Mouse (Mus musculus): Measurements from ENCODE around the gene Fxyd2.

The Fxyd2 gene

DNA sequence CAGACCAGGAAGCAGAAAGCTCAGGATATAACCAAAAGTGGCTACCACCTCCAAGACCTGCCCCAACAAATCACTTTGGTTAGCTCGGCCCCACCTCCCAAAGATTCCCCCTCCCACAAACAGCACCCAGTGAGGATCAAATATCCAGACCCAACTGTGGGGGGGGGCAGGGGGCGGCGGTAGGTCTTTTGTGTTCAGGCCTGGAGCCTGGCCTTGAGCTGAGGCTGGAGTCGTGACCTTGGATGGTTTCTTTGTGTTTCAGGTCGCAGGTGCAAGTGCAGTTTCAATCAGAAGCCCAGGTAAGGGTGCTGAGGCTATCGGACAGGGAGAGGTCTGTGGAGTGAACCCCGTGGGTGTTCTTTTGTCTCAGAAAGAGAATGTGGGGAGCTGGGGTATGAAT lies 8.2 kb upstream of the Fxyd2 start:
- ATAC-seq (ENCODE audit: low TSS enrichment): no peak

DNA sequence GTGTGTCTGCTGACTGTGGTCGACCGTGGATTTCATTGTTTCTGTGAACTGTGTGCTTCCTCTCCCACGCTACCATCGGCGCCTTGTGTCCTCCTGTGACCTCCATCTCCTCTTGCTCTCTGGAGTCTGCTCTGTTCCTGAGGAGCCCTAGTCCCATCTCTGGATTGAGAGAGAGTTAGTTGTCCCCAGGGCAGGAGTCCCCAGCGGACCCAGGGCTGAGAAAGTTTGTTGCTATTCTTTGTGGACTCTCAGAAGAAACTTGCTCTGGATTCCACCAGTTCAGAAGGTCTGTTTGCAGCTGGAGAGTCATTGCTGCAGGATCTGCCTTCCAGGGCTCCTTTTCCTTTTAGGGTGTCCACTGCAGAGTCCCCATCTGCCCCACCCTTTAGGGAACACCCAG lies 4.3 kb upstream of the Fxyd2 start:
- no peak for ATAC-seq (ENCODE audit: low TSS enrichment)

DNA sequence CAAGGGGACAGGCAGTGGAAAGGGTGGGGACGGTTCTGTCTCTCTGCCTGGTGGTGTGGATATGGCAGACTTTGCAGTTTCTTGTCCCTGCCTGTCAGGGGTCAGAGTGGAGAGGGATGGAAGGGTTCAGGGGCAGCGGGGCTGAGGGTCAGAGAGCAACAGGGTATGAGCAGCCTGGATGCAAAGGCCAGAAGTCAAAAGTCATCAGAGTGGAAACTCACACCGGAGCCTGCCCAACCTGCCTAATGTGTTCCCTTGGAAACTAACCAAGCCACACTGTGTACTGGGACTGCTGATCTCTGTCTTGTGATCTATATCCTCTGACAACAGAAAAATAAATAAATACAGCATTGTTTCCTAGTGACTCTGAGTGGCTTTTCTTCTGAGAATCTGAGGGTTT lies 3.7 kb upstream of the Fxyd2 start:
- no peak for ATAC-seq (ENCODE audit: low TSS enrichment)

DNA sequence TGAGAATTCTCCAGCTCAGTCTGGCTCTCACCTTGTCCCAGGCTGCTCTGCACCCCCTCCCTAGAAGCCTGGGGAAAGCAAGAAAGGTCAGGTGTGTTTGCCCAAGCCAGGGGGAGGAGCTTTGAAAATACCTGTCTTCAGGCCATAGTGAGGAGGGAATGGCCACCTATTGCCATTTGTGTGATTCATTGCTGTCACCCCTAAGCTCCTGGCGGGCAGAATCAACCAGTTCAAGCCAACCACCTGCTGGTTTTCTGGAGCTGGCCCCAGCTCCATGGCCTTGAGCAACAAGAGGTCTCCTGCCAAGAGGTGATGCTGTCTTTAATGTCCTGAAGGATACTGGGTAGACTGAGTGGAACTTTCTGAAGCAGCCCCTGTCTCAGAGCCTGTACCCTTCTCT lies 1.1 kb upstream of the Fxyd2 start:
- no peak for ATAC-seq (ENCODE audit: low TSS enrichment)

DNA sequence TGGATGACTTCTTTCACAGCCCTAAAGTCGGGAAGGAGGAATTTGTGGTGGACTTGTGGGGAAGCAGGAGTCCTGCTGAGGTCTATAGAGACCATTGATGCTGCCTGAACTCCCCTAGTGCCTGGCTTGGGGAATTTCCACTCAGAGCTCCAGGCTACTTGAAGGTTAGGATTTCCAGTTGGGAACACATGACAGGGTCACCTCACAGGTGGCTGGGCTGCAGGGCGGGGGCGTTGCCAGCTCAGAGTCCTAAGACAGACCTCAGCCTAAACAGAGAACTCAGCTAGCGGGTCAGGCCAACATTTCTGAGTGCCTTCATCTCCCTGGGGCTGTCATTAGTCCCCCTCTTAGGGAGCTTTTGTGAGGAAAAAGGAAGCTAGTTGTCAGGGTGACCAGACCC lies 2.4 kb downstream of the Fxyd2 start:
- no peak for ATAC-seq (ENCODE audit: low TSS enrichment)

DNA sequence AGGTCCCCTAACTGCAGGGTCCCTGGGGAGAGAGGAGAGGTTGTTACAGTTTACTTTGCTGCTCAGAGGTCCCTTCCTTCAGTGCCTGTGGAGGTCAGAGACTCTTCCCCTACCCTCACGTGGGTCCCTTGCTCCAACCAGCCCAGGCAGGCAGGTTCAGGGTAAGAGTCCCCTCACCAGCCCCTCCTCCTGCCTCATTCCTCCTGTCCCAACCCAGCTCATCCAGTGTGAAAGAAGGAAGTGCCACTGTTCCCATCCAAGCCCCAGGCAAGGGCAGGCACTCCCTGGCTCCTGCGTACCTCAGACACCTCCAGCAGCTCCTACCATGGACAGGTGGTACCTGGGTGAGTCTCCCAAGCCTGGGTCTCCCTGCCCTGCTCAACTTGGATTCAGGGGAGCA lies 3.5 kb downstream of the Fxyd2 start:
- ATAC-seq (ENCODE audit: low TSS enrichment): no peak

DNA sequence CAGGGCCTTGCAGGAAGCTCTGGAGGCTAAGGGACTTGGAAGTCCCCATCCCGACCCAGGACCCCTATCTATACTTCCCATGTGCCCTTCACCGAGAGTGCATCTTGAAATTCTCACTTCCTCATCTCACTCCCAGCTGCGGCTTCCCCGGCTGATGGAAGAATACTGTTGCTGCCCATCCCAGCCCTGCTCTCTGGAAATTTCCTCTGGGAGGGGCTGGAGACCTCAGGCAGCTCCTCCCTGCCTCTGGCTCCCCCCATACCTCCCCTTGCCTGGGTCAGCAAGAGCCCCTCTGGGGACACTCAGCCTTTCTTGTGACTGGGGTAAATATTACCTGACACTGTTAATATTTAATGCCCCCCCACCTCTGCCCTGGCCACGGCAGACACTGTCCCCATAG lies 6.2 kb downstream of the Fxyd2 start:
- ATAC-seq (ENCODE audit: low TSS enrichment): no peak

DNA sequence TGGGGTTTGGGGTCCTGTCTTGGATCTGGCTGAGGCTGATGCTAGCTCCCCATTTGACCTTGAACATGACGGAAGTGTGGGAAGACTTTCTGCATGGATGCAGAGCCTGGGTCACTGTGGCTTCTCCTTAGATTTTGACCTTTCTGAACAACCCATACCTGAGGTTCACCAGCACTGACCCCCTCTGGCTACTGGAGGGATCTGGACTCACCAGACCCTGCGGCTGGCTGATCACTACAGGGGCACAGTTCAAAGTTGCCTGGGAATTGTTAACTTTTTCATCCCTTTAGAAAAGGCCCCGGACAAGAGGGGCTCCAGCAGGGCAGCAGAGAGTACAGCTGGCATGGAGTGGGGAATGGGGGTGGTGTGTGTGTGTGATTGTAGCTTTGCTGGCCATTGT lies 7.3 kb downstream of the Fxyd2 start:
- no peak for ATAC-seq (ENCODE audit: low TSS enrichment)

DNA sequence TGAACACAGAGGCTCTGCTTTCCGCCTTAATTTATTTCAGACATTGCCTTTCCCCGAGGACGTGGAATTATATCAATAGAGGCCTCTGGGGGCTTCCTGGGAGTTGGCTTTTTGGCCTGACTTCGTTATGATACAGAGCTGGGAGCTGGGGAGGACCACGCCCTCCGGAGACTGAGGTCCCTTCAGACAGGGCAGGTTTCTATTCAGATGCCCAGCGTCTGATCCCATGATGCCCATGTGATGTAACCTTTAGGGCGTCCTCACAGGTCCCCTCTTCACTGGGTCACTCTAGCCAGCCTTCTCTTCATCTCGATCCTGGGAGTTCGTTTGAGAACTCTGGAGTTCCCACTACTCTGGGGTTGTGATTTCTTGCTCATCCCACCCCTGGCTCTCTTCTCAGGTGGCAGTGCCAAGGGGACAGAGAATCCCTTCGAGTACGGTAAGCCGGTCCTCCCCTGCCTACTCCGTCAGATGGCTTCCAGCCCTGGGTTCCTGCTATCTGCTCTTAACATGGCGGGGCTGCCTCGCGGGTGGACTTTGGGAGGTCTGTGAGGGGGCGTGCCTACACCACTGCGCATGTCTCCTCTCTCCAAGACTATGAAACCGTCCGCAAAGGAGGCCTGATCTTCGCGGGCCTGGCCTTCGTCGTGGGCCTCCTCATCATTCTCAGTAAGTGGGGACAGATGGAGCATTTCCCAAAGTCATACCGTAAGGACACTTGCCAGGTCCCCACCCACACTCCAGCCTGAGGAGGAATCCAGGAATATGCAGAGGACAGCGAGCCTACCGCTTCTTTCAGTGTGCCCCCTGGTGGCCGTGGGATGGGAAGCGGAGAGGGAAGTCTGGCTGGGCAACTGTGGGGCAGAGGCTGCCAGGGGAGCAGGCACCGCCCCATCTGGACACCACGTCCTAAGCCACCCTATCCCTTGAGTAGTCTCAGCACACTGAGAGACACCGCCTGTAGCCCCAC lies 8.5 kb downstream of the Fxyd2 start:
- peak; percentile 88 for ATAC-seq (ENCODE audit: low TSS enrichment)

DNA sequence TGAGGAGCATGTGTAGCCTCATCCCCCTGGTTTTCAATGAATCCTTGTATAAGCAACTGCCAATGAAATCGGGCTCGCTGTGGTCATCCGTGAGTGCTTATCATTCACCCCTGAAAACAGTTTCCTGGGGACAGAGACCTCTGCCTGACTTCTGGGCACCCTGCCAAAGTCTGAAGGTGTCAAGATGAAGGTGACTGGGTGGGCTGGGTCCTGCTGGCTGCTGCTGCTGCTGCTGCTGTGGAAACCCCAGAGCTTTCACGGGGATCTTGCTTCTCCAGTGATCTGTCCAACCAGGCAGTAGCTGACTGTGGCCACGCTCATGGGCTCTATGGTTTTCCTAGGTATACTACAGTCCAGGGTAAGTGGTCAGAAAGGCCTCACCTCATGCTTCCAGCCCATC lies 10.7 kb downstream of the Fxyd2 start:
- ATAC-seq (ENCODE audit: low TSS enrichment): no peak

DNA sequence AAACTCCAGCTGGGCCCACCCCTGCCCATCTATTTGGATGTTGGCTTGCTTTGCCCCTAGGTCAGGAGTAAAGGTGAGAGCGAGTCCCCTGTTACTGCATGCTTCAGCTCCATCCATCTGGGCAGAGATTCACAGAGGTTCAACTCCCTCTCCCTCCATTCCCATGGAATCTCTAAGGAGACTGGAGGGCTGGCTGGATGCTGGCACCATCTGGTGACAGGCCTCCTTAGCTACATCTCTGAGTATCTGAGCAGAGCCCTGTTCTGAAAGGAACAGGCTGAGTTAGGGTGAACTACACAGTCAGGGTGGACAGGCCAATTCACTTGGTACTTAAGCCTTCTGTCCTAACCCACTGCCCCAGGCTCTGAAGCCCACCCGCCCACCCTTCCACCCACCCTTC lies 11.1 kb downstream of the Fxyd2 start:
- ATAC-seq (ENCODE audit: low TSS enrichment): no peak

DNA sequence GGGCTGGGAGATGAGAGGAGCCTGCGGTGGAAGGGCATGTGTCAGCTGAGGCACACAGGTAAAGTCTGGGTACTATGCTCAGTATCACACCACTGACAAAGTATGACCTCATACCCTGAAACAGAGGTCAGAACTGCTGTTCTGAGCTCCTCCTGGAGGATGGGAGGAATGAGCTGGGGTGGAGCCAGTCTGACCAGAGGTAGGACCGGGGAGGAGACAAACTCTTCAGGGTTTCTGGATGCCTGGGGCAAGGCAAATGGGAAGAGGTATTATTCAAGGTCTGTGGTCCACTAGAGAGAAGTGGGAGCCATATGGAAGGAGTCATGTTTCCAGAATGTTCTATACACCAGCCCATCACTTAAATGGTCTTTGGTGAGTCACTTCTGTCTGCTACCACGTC lies 11.6 kb downstream of the Fxyd2 start:
- ATAC-seq (ENCODE audit: low TSS enrichment): no peak

DNA sequence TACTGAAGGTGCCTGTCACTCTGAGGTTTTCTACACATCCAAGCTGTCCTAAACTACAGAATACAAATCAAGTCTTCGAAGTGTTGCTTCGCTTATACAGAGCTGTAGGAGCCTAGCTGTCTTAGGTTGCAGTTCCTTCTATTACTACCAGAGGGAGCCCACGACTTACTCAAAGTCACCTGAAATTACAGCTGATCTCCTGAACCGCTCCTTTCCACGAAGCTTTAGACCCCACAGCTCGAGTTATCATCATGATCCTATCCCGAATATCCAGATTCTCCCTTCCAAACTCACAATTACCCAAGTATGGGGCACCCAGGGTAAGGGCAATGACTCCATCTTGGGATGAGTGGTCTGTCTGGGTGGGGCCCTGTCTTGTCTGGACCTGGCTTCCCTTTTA lies 12.3 kb downstream of the Fxyd2 start:
- peak; percentile 32 for ATAC-seq (ENCODE audit: low TSS enrichment)

DNA sequence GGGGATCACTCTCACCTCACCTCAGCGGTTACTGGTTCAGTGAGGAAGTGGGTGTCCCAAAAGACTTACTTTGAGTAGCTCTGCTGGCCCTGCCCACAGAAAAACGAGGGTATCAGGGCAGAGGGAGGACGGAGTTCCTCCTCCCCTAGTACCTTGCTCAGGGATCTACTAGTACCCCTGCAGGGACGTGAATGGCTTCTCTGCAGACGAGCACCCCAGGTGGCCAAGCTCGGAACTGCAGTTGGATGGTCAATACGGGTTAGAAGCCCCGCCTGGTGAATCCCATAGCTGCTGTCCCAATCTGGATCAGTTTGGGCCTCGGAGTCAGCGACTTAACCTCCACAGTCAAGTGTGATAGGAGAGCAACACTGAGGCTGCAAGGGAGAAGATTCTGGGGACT lies 12.8 kb downstream of the Fxyd2 start:
- no peak; the same call in 1 of the 2 replicates for ATAC-seq (ENCODE audit: low TSS enrichment)

DNA sequence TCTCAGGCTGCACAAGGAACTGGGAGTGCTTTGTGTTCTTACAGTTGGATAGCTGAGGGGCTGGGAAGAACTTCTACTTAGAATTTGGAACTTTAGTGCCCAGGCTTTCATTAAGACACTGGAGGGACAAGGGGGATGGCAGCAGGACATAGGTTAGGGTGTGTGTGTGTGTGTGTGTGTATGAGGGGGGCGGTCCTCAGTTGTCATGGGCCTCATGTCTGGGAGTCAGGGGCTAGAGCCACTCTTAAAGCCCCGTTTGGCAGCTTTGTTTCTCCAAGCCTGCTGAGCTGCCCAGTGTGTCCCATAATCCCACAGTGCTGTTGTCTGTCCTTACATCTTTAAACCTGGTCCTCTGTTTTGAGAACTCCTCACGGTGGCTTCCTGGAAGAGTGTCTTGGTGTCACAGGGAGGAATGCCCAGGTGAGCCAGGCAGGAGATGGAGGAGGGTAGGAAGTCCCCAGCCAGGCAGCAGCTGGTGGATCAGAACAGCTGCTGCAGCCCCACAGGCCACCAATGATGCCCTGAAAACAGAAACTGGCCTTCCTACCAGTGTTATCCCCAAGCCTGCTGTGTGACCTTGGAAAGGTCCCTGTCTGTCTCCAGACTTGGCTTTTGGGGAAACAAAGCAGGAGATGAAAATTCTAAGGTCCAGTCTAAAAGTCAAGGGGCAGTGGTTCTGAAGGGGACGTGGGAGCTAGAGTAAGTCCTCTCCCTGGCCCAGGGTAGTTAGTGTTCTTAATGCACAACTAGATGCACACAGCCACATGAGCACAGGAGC lies 13.4 kb downstream of the Fxyd2 start:
- ATAC-seq (ENCODE audit: low TSS enrichment): no peak

DNA sequence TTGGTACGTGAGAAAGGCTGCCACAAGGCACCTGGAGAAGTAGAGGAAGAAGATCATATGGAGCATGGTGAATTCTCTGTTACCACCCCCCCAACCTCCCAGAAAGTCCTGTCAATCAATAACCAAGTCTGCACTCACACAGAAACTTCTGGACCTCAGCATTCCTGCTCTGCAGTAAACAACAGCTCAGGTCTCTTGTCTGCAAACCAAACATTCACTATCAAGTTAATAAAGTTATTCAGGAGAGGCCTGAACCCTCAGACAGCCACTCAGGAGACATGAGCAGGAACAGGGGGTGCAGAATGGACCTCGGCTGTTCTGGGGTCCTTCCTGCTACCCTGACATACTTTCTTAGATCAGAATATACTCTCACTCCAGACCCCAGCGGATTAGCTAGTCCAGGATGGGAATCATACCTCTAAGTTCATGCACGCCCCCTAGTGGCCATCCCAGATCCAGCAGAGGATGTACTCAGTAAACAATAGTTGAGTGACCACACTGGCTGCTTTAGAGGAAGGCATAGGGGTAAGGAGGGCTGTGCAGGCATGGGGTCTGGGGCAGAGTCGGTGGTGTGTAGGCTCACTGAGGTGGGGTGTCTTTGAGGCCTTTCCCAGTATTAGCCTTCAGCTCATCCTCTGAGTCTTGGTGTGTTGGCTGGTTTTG lies 14.1 kb downstream of the Fxyd2 start:
- no peak for ATAC-seq (ENCODE audit: low TSS enrichment)

DNA sequence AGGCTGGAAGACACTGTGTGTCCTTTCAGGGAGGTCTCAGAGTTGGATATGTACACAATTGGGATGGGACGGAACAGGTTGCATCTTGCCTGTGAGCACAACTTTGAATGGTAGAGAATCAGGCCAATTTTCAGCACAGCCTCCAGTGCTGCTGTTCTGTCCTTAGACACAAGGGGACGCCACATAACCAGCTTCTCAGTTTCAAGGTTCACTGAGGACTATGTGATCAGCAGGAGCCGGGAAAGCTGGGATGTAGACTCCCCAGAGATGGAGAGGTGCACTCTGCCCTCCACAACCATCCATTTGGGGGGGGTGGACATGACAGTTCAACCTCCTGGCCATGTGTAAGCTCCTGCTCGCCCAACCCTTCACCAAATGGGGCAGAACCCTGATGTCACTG lies 16.4 kb downstream of the Fxyd2 start:
- peak; percentile 48 for ATAC-seq (ENCODE audit: low TSS enrichment)

DNA sequence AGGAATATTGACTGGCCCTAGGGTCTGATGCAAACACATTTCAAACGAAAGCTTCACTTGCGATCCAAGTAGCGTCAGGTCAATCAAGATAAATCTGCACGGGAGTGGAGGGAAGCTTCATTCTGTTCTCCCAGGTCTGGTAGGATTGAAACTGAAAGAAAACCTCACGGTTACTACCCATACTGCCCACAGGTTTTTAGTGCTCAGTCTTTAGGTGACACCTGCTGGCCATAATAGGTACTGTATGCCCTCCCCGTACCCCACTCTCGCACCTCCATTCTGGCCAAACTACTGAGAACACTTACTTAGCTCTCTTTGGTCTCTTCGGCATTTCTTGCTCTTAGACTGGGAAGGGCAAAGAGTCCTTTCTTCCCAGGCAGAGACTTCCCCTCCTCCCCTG lies 17.8 kb downstream of the Fxyd2 start:
- ATAC-seq (ENCODE audit: low TSS enrichment): peak; percentile 69

DNA sequence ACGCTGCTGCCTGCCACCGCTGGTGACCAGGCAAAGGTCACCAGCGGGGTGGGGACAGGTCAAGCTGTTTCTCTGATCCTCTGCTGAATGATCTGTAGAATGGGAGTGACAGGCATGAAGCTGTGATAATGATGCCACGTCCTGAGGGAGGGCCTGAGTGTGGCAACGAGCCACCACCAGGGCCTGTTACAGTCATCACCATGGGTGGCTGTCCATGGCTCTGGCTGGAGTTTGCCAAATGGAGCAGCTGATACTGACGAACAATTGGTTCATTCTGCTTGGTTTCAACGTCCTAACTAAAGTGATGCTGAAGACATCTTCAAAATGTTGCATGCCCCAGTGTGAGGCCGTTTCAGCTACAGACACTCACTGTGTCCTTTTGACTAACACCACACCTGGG lies 18.8 kb downstream of the Fxyd2 start:
- no peak for ATAC-seq (ENCODE audit: low TSS enrichment)

DNA sequence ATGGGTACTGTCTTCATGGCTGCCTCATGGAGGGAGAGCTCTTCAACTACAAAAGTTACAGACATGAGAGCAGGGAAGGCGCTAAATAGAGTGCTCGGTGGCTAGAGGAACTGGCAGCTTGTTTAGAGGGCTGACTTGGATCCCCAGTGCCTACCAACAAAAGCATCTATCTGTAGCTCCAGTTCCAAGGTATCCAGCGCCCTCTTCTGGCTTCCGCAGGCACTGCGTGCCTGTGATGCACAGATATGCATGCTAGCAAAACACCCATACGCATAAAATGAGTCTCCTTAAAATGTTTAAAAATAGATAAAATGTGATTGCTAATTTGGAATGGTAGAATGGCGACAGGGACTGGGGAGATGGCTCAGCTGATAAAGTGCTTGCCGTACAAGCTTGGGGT lies 21.7 kb downstream of the Fxyd2 start:
- ATAC-seq (ENCODE audit: low TSS enrichment): no peak

DNA sequence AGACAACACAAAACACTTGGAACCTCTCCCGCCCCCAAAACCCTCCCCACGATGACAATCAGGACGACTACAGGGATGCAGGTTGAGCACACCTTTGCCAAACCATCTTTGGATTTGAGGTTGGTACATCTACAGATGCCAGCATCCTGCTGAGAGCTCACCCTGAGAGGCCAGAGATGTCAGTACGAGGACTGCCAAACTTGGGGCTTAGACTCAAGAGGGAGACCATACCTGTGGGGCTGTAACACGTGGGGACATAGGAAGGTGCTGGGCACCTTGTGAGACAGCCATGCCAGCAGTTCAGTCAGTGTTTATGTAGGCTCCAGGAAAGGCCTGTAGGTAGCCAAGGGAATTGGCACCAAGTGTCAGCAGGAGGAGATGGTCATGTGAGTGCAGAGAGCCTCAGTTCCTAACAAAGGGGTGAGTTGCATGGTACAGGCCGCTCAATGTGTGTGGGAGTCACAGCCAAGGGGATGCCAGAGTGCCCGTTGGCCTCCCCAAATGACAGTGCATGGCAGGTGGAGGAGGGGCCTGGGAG lies 23.4 kb downstream of the Fxyd2 start:
- ATAC-seq (ENCODE audit: low TSS enrichment): no peak

DNA sequence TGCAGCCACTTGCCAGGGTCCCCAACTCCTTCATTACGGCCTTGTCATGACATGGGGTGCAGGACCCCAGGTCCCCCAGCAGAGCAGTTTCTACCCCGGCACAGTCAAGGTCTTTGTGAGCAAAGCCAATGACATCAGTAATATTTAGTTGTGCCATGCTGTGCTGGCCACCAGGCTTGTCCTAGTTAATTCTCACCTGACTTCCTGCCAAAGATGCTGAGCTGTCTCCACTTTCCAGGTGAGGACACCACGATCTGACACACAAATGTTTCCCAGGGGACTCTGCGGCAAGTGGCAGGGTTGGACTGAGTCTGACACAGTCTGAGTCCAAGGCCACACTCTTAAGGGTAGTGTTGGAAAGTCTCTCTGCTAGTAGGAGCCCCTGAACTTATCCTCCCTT lies 27.0 kb downstream of the Fxyd2 start, which contains the start of gene Dscaml1:
Gene Dscaml1, plus strand, starts transcription at position 173 of the 400 bp plus-strand sequence.
- ATAC-seq (ENCODE audit: low TSS enrichment): no peak
